Mouse (Mus musculus) liver, adult 2 months (tissue): ENCODE measurements at regions not wholly inside any gene's neighbourhood (a gene's known extent, or its start where the extent isn't known, plus 50 kb on each side); places are given as distances from the start of the nearest gene placed in this dataset.

Experiments
- CTCF ChIP-seq: fragments of 200-500 bp; IDR thresholded peaks from 2 replicates; pipeline ENCODE4 v1.5.1; 2011; ENCODE audit warnings: low read depth, low read length, control low read depth
- POLR2A ChIP-seq: fragments of 200-500 bp; IDR thresholded peaks from 2 replicates; pipeline ENCODE4 v1.6.1; 2011; ENCODE audit warnings: low read length, control low read depth; ENCODE audit not compliant: insufficient read depth; ENCODE audit errors: extremely low read depth

DNA sequence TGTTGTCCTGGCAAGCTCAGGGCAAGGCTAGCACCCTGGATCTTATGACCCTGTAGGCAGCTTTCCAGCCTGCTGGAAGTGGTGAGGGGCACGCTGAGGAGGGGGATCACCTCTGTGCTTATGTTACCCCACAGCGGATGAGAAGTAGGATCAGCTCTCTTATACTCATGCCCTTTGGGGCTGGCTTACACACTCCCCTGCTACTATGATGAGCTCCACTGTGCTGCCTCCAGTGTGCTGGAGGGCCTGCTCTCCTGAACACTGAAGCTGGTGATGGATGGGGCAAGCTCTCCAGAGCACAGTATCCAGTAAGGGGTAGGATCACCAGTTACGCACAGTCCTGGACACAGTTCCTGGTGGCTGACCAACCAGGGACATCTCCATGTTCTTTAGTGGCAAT, 118.3 kb upstream of the Syt1 start:
- TF ChIP-seq POLR2A (no peak), CTCF (no peak)
